Mouse (Mus musculus): Measurements from ENCODE around the gene Vps53.

Gene Vps53

DNA sequence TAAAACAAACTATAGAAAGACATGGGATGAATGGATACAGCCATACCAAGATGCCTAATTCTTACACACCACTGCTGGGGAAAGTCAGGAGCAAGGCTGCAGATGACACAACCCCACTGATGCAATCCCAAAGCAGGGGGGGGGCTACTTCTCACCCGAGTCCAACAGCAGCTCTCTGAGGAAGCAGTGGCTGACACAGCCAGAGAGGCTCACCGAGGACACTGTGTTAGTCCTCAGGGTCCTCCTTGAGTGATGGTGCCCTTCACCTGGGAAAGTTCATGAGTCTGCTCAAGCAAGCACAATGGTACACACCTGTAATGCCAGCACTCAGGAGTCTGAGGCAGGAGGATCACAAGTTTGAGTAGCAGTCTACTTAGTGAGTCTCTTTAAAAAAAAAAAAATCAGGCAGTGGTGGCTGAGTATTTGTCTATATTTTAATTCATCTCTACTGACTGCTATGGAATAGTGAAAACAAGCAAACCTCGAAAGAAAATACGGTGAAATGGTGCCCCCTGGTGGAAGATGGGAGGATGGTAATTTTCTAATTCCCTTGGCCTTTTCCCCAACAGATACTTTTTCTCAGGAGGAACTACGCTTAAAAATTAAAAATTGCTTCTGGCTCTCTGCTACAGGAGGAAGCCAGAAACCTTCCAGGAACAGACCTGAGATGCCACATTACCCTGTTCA lies 12.2 kb downstream of the Vps53 start:
- peak; percentile 38 for DNase-seq (ENCODE audit: low spot score)

DNA sequence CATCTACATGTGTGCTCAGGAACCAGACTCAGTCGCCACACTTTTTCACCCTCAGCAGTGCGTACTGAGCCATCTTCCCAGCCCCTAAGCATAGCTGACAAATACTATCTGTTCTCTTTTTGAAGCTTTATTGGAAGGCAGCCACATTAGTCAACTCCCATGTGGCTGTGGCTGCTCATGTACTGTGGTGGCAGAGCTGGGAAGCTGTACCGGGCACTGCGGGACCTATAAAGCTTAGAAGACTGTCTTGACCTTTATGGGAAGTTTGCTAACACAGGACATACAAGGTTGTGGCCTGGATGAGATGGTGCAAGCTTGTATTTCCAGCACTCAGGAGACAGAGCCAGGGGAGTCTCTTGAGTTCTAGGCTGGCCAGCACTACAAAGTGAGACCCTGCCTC lies 12.8 kb downstream of the Vps53 start:
- no peak for DNase-seq (ENCODE audit: low spot score)

DNA sequence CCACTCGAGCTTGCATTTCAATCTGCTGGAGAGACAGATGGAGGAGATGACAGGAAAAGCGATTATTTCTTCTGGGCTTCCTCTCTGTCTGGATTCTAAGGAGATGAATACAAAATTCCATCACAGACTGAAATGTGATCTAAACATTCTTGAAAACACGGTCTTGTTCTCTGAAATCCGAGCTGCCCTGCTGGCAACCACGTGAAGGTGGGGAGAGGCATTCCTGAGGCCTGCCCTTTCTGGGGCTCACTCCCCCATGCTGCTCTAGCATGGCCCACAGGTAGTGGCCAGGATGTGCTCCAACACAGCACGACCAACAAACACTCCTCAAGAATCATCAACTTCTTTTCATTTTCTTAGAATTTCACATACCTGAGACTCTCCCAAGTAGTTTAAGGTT lies 19.2 kb downstream of the Vps53 start:
- no peak for DNase-seq (ENCODE audit: low spot score)

DNA sequence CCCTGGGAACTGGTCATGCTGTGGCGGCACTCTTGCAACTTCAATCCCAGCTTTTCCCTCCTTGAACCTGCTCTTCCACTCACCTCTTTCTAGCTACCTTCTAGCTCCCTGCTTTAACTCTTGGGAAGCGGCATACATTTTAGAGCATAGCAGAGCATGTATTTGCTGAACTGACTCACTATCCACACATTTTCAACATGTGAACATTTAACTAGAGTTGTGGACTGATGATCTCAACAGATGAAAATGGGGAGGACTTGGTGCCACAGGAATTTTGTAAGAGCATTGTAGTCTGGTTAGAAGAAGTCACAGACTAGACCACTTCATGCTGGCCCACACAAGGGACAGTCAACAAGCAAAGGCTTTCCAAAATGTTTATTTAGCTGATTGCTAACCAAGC lies 21.1 kb downstream of the Vps53 start:
- DNase-seq (ENCODE audit: low spot score) = no peak

DNA sequence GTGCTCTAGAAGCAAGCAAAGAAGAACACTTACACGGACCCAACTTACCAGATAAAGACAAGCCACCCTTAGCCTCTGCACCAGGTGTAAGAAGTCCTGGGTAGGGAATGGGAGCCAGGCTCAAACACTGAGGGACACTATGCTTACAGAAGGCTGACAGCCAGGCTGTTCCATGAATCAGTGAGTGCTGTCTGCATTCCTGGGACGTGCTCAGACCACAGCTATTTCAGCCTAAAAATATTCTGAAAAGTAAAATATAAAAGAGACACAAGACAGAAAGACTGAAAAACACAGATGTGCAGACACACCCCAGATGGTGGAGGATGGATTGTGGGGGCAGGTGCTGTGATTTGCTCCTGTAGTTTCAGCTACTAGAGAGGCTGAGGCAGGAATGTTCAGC lies 24.6 kb downstream of the Vps53 start:
- no peak for DNase-seq (ENCODE audit: low spot score)

DNA sequence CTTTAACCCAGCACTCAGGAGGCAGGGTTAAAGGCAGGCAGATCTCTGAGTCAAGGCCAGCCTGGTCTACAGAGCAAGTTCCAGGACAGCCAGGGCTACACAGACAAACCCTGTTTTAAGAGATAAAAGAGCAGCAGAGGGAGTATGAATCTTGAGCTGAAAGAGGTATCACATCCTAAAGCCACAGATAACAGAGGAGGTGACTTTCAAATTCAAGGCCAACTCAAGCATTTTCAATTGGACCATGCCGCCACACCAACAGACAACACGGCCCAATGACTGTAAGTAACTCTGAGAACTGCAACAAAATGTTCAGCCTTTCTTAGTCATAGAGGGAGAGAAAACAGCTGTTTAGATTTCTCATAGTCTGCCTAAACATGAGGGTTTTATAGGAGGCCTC lies 25.2 kb downstream of the Vps53 start:
- DNase-seq (ENCODE audit: low spot score) = no peak

DNA sequence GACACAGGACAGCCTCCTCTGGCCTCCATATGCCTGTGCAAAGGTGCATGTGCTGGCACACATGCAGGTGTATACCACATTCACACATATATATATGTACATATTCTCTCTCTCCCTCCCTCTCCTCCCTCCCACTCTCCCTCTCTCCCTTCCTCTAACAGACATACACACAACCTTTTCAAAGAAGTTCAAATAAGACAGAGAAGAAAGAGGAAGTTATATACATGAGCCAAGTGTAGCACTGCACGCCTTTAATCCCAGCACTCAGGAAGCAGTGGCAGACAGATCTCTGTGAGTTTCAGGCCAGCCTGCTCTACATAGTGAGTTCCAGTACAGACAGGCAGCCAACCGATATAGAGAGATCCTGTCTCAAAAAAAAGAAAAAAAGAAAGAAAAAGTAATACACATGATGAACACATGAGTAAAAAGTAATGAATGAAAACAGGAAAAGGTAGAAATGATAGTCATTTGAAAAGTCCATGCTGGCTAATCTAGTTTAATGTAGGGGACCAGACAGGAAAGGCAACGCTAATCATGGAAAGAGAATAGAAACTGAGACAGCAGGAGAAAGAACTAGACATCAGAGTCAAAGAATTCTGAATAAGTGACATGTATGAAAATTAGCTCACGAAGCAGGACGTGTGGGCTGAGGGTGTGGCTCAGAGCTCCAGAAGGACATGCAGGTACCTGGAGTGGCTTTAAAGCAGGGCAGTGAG lies 26.1 kb downstream of the Vps53 start:
- DNase-seq (ENCODE audit: low spot score) = no peak

DNA sequence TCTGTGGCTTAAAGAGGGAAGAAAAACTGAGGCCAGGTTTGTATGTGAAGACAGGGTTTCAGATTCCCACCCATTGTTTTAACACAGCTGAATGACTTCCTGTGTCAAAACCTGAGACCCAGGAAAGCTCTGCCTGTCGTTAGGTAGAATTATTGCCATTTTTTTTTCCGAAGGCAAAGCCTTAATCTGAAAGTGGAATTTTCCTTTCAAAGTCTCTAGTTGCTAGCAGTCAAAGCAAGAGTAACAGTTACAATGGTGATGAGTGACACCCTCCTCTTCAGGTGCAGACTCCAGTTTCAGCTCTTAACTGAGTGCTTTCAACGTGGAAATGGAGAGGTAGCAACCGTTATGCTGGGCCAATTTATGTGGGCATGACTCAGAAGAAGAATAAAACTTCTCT lies 28.5 kb downstream of the Vps53 start:
- DNase-seq (ENCODE audit: low spot score) = no peak

DNA sequence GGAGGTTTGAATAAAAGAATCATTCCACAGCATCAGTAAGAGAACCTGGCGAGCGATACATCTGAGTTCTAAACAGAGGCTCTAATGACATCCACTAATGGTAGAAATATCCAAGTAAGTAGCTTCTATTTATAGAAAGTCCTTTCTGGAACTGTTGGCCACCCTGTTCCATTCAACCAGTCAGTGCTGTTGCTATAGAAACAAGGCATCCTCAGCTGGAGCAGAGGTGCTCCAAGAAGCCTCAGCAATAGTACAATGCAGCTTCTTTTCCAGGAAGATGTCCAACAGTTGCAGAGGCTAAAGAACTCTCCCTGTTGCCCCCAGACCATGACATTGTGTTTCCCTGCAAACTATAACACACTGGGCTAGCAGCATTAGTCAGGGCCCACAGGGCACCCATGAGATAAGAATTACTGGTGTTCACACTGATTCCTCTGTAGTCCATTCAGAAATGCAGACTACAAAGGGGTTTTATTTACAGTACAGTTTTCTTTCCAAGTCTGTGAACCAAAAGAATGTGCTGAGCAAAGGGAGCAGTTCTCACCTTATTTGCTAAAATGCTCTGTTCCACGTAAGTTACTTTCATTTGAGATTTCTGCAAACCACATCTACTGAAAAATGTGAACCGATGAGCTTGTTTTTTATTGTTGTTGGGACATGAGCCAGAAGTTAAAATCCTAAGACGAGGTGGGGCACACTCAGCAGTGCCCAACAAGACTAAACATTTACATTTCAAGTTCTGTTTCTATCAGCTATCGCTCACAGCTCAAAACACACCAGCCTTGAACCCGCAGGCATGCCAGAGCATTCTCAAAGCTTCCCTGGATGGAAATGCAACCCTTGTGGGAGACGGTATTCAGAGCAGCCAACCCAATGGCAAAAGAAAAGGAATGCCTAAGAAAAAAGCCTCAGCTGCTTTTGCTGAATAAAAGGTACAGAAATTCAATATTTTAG lies 31.1 kb downstream of the Vps53 start:
- no peak for DNase-seq (ENCODE audit: low spot score)

DNA sequence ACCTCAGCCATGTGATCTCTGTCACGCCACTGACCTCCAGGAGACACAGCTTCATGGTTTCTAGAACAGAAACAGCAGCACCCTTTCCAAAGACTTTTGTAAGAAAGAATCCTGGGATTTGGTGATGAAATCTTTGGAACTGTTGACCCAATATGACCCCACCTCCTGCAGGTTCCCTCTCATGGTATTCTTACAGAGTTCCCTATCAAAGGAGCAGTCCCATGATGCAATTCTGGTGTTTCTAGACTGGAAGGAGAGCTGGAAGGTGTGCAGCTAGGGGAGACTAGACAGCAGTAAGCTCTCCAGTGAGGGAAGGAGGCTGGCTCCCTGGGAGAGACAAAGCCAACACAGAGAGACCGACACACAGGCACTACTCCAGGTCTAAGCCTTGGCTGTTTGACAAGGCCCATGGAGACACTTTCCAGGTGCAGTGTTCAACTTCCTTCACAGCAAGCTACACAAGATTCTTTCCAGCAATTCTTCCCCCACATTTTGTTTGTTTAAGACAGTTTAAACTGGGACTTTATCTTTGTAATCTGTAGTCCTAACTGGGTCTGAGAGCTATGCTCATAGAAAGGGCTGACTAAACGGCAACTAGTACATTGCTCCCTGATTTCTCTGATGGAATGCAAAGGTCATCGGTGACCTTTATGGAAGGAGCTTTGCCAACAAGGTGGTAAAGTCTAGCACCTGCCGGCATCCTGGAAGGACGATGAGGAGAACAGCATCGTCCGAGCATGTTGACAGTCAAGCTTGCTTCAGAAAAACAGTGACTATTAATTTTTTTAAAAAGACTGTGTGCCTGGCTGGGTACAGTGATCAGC lies 33.0 kb downstream of the Vps53 start:
- no peak for DNase-seq (ENCODE audit: low spot score)

DNA sequence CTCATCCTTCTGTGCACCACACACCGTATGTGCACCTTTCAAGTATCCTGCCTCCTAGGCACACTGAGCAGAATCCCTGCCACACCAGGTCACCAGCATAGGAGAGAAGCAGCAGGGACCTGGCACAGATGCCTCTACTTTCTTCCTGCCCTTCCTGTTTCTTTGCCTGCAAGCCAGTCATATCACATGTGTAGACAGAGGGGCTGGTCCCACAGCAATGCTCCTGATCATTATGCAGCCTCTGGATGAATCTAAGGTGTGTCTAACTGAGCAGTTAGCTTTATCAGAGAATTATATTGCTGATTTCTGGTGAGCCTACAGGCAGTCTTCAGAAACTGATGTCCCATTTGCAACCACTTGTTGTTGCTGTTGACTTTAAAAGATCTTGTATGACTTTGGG lies 34.3 kb downstream of the Vps53 start:
- DNase-seq (ENCODE audit: low spot score) = no peak

DNA sequence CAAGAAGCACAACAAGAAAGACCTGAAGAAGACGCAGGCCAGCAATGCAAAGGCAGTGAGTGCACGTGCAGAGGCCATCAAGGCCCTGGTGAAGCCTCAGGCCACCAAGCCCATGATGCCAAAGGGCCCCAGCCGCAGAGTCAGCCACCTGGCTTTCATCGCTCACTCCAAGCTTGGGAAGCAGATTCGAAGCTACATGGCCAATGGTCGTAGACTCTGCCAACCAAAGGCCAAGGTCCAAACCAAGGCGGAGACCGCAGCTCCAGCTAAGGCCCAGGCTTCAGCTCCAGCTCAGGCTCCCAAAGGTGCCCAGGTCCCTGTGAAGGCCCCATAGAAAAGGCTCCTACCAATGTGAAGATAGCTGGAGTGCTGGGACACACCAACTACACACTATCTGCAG lies 35.1 kb downstream of the Vps53 start:
- no peak for DNase-seq (ENCODE audit: low spot score)

DNA sequence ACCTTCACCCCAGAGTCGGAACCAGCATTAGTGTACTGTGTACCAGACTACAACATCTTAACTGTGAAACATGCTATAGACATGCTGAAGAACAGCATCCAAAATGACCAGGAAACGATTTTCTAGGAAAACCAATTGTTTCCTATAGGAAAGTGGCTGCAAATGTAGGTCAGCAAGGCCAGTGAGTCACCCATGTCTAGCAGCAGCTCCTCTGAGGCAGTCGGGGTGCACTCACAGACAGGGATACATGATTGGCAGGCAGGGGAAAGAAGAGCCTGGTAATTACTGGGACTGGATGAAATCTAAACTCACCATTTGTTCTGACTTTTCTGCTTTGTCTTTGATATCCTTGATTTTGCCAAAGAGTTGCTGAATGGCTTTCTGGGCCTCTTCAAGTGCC lies 41.5 kb downstream of the Vps53 start:
- no peak for DNase-seq (ENCODE audit: low spot score)

DNA sequence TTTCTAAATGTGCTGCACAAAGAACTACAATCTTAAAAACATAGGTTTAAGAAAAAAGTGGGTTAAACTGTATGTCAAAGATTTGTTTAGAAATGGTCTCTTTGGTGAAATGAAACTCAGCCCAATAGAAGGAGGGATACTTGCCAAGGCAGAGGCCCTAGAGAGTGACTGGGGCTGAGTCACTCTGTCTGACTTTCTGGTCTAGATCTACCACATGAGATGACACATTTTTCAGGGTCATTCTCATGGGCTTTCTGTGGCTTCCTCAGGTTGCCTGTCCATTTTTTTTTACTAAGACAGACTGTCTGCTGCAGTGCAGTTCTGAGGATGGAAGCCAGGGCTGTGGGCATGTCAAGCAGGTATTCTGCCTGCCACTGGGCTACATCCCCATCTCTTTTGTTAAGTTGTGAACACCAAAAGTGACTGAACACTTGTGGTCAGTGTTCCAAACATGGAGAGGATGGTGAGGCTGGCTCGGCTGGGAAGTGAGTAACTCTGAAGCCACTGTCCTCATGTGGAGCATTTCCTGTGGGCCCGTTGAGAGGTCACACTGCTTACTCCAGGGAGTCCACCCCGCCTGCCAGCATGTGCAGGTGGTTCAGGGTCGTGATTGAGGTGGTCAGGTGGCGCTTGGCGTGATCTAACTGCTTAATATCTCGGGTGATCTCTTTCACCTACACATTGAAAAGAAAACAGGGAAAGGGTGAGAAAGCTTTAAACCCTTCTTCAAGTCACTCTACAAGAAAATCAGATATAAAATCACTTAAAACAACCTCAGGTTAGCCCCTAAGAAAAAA lies 43.6 kb downstream of the Vps53 start:
- no peak for DNase-seq (ENCODE audit: low spot score)

DNA sequence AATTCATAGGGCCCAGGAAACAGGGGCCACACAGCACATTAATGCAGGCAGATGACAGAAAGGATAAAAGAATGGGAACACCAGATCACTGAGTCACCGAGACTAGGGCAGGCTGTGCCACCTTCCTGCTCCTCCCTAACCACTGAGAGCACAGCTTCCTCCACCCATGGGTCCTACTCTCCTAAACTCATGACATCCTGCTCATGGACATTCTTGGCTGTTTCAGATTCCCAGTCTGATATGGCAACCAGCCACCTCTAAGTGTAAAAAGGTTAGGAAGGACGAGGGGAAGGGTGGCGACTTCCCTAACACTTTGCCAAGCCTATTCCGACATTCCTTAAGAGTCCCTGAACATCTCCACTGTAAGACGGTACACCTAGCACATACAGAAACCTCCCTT lies 48.6 kb downstream of the Vps53 start:
- DNase-seq (ENCODE audit: low spot score) = no peak

DNA sequence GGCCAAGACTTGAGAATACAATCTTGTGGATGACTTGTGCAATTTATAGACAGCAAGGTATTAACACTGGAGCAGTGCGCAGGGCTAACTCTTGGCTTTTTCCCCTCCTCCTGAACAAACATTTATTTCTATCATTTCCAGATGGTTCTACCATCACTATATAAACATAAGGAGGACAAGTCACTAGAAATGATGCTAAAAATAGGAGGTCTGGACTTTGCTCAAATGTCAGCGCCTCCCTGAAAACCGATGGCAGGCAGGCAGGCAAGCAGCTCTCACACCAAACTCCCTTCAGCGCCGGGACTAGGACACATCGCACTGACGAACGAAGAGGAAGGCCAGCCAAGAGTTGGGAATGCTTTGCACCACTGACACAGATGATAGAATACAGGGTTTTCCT lies 54.1 kb downstream of the Vps53 start:
- no peak for DNase-seq (ENCODE audit: low spot score)

DNA sequence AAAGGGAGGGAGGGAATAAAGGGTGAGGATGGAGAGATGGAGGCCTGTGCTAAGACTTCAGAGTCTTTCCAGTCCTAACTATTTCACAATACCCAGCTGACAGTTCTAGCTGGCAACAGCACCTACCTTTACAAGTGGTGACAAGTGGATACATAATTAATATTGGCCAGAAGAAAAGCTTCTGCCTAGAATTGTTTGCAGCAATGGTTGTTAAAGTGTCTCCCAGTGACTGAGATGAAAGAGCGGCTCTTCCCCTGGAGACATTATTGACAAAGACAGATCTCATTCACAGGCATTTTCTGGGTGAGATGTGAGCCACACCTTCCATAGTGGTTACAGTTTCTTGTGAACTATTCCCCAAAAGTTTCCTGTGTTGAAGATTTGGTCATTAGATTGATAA lies 55.9 kb downstream of the Vps53 start:
- no peak for DNase-seq (ENCODE audit: low spot score)

DNA sequence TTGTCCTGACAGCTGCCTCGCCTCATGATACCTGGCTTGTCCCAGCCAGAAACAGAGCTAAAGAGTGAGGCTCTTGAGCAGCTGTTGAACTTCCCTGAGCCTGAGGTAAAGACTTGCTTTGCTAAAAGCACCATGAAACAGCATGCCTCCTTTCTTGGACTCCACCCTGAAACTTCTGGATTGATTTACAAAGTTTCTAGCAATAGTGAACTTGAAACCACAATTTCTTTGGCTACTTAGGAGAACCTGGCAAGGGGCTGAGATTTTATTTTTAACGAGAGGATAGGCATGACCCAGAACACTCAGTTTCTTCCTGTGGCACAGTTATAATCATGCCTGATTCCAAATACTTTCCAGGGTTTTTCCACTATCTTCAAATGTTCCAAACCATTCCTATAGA lies 56.9 kb downstream of the Vps53 start:
- DNase-seq (ENCODE audit: low spot score) = no peak

DNA sequence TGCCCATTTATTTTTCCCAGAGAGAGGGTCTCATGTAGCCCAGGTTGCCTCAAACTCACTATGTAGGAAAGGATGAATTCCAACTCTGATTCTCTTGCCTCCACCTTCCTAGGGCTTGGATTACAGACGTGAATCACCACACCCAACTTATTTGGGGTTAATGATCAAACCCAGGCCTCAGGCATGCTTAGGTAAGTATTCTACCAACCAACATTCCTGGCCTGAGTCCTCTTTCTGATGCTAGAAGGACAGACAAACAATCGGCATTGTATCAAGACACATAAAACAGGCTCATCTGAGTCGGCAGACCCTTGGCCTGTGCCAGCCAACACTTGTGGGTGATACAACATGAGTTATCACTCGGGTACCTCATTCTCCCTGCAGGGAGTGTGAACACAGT lies 58.4 kb downstream of the Vps53 start:
- DNase-seq (ENCODE audit: low spot score) = no peak

DNA sequence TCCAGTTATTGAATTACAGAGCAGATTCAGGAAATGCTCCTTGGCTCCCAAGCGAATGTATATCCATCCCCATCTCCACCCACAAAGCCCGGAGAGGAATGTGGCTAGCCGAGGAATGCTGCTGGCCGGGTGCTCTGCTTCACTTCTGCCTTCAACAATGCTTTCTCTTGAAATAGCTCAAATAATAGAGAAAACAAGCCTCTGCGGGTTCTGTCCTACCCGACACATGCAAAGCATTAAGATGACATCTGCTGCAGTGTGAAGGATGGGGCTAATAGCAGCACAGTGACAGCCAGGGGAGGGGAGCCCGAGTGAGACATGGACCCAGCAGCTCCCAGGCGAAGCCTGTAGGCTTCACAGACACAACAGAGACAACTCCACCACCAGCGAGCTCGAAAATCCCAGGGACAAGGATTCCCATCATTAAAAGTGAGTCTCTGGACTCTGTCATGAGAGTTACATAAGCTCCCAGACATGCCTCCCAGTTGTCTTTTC lies 59.0 kb downstream of the Vps53 start:
- DNase-seq (ENCODE audit: low spot score) = no peak

DNA sequence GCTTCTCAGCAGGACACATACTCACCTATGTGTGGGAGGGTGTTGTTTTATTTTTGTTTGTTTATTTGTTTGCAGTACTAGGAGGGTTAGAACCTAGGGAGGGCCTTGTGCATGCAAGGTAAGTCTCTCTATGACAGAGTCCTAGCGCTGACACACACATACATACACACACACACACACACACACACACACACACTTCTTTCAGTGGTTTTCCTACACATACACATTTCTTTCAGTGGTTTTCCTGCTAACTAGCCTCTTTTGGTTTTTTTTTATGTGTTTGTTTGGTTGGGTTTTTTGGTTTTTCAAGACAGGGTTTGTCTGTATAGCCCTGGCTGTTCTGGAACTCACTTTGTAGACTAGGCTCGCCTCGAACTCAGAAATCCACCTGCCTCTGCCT lies 69.0 kb downstream of the Vps53 start:
- no peak for DNase-seq (ENCODE audit: low spot score)

Measured in ovary, postnatal 10 days (tissue).